Mouse (Mus musculus) kidney, postnatal 0 days (tissue): ENCODE data around the gene Mier2. TPM values are rescaled to one million over a fixed set of nuclear protein-coding genes. Genes with fewer than 3 reads are reported as not detected.

Experiments used
- ATAC-seq: fragments of 200-750 bp; cut with Nextera tagmentation; replicated peaks from 2 replicates; pipeline ENCODE4 v1.8.0; 2017; ENCODE audit warnings: low read depth, moderate number of reproducible peaks, moderate TSS enrichment, moderate library complexity; ENCODE audit not compliant: low FRiP score
- DNase-seq: peaks from one replicate; pipeline ENCODE4 v3.0.0-alpha.2; 2016; ENCODE audit warnings: low spot score
- H3K27ac ChIP-seq: fragments of 300-500 bp; sonication (generic); 2 replicates; pipeline ENCODE4 v1.5.1; 2014; ENCODE audit warnings: mild to moderate bottlenecking
- H3K27me3 ChIP-seq: fragments of 300-500 bp; sonication (generic); 2 replicates; pipeline ENCODE4 v1.6.1; 2014; ENCODE audit warnings: low read length, mixed read lengths; ENCODE audit not compliant: insufficient read depth
- H3K36me3 ChIP-seq: fragments of 300-500 bp; sonication (generic); 2 replicates; pipeline ENCODE4 v1.6.1; 2014; ENCODE audit warnings: low read length, mixed read lengths; ENCODE audit not compliant: insufficient read depth
- H3K4me1 ChIP-seq: fragments of 300-500 bp; sonication (generic); replicated peaks from 2 replicates; pipeline ENCODE4 v1.6.1; 2014; ENCODE audit warnings: antibody characterized with exemption, low read length, mixed read lengths; ENCODE audit not compliant: insufficient read depth
- H3K4me2 ChIP-seq: fragments of 300-500 bp; sonication (generic); 2 replicates; pipeline ENCODE4 v1.6.1; 2014; ENCODE audit warnings: mild to moderate bottlenecking, low read length, moderate library complexity, mixed read lengths
- H3K4me3 ChIP-seq: fragments of 300-500 bp; sonication (generic); replicated peaks from 2 replicates; pipeline ENCODE4 v1.5.1; 2014; ENCODE audit warnings: low read depth, low read length
- H3K9ac ChIP-seq: fragments of 300-500 bp; sonication (generic); 2 replicates; pipeline ENCODE4 v1.6.1; 2014; ENCODE audit warnings: low read depth, low read length
- H3K9me3 ChIP-seq: fragments of 300-500 bp; sonication (generic); replicated peaks from 2 replicates; pipeline ENCODE4 v1.6.1; 2016; ENCODE audit warnings: low read length, inconsistent platforms, mixed read lengths
- CTCF ChIP-seq: IDR thresholded peaks from 2 replicates; pipeline ENCODE4 v1.5.1; 2016; ENCODE audit warnings: antibody characterized with exemption, low read depth, mild to moderate bottlenecking, moderate library complexity
- WGBS: fragments of 180-500 bp; shearing (Covaris S2); extraction: QIAGEN DNeasy Blood & Tissue Kit; methylation state at CpG from one replicate; pipeline ENCODE4 v1.1.7; 2014; 5-methylcytosine and 5-hydroxymethylcytosine counted together
- microRNA-seq: library from miRNA; unstranded; fragments of <30 nt; microRNA quantifications from one replicate; pipeline ENCODE4, GENCODE M21; 2016
- polyA plus RNA-seq: library from polyadenylated mRNA; unstranded; fragments of >200 nt; fragmentation: Nextera tagmentation; extraction: Ambion mirVana; gene quantifications from 2 replicates; pipeline ENCODE4 v1.2.1, GENCODE M21; 2015

The Mier2 gene
- polyA plus RNA-seq, 1 experiment from 2014 or later, result 27.4 TPM

- no peak; the same call in 1 of the 2 replicates for ATAC-seq
- 59% methylated on average over 6 of the region's 6 CpGs for WGBS
These were observed 52.0 kb downstream of the Mier2 start for GRCm38 (mm10) chr10:79502830-79503644.

GRCm38 (mm10) chr10:79496701-79497288 is 58.2 kb downstream of the Mier2 start:
- Histone ChIP-seq H3K4me3 (no peak overlapping the region), H3K9me3 (no peaks in the 10 kb centered on the region), H3K27me3 (no peaks in the 10 kb centered on the region), H3K4me1 (no peaks in the 10 kb centered on the region), H3K36me3 (no peaks in the 10 kb centered on the region), H3K9ac (no peak overlapping the region), H3K4me2 (no peak overlapping the region), H3K27ac (no peak overlapping the region)
- ATAC-seq, result no peak
- no peak for DNase-seq
- no peak for TF ChIP-seq CTCF
- WGBS, result 45% methylated on average over 2 of the region's 2 CpGs

More at GRCm38 (mm10) chr10:79502830-79503644, 52.0 kb downstream of the Mier2 start:
- Histone ChIP-seq H3K4me3 (no peak overlapping the region), H3K27ac (no peak overlapping the region), H3K9ac (no peak overlapping the region), H3K4me2 (no peak overlapping the region), H3K9me3 (no peaks in the 10 kb centered on the region), H3K36me3 (no peaks in the 10 kb centered on the region), H3K4me1 (no peaks in the 10 kb centered on the region), H3K27me3 (no peaks in the 10 kb centered on the region)
- peak; percentile 66 for TF ChIP-seq CTCF
- DNase-seq, result peak; percentile 44

DNA sequence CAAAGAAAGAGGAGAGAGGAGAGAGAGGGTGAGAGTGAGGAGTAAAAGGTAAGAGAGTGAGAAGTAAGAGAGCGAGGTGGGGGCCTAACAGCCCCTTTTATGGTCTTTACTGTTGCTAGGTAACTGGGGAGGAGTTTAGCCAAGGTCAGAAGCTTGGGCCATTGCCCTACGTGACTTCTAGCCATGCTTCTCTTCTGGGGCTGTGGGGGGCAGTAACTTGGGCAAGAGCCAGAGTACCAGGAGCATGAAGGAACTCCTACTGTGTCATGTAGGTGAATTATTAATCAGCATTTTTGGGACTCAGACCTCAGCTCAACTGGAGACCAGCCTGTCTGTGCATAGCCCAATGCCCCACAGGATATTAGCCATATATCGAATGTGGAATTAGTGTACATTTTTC is 59.1 kb downstream of the Mier2 start:
- Histone ChIP-seq H3K27ac (no peak overlapping the region), H3K4me2 (no peak overlapping the region), H3K4me3 (no peak overlapping the region), H3K27me3 (no peaks in the 10 kb centered on the region), H3K9me3 (no peaks in the 10 kb centered on the region), H3K4me1 (no peaks in the 10 kb centered on the region), H3K9ac (no peak overlapping the region), H3K36me3 (no peaks in the 10 kb centered on the region)
- 43% methylated on average over 3 of the region's 3 CpGs for WGBS
- ATAC-seq (no peak), DNase-seq (no peak)
- no peak for TF ChIP-seq CTCF

Small RNA genes within 50 kb of the gene (microRNA-seq; reads per million reads assigned to microRNA genes)
- gene Mir6909, result not detected

Other genes starting within 250 kb of the Mier2 start
- not detected in 2 replicates for gene Vmn2r82, start 198.7 kb downstream of the Mier2 start, polyA plus RNA-seq
- gene Vmn2r83, start 86.5 kb downstream of the Mier2 start, polyA plus RNA-seq, result not detected in 2 replicates
- gene Plpp2, start 21.4 kb downstream of the Mier2 start, polyA plus RNA-seq, result 67.0 and 68.9 TPM in 2 replicates
- gene Theg, start 32.1 kb upstream of the Mier2 start, polyA plus RNA-seq, result not detected in 2 replicates
- 0.03 TPM in 1 of 2 replicates, not detected in the other for gene C2cd4c, start 58.8 kb upstream of the Mier2 start, polyA plus RNA-seq
- gene Shc2, start 82.7 kb upstream of the Mier2 start, polyA plus RNA-seq, result 5.4 TPM in 2 replicates
- not detected in 2 replicates for gene Odf3l2, start 90.5 kb upstream of the Mier2 start, polyA plus RNA-seq
- 1.5 TPM in 2 replicates for gene Madcam1, start 109.4 kb upstream of the Mier2 start, polyA plus RNA-seq
- 82.5 and 84.9 TPM in 2 replicates for gene Tpgs1, start 114.2 kb upstream of the Mier2 start, polyA plus RNA-seq
- 68.1 and 75.7 TPM in 2 replicates for gene Cdc34, start 127.0 kb upstream of the Mier2 start, polyA plus RNA-seq
- gene Gzmm, start 133.8 kb upstream of the Mier2 start, polyA plus RNA-seq, result 0.34 and 0.50 TPM in 2 replicates
- 1,067 and 1,079 TPM in 2 replicates for gene Bsg, start 149.3 kb upstream of the Mier2 start, polyA plus RNA-seq
- gene Hcn2, start 161.4 kb upstream of the Mier2 start, polyA plus RNA-seq, result 0.17 and 0.28 TPM in 2 replicates
- 37.9 and 38.5 TPM in 2 replicates for gene Polrmt, start 191.4 kb upstream of the Mier2 start, polyA plus RNA-seq
- 0.11 and 0.36 TPM in 2 replicates for gene Fgf22, start 199.9 kb upstream of the Mier2 start, polyA plus RNA-seq
- 74.5 and 82.4 TPM in 2 replicates for gene Rnf126, start 211.8 kb upstream of the Mier2 start, polyA plus RNA-seq
- 32.9 and 38.7 TPM in 2 replicates for gene Fstl3, start 222.1 kb upstream of the Mier2 start, polyA plus RNA-seq
- 0.04 and 0.06 TPM in 2 replicates for gene Prss57, start 235.8 kb upstream of the Mier2 start, polyA plus RNA-seq
- 132 and 152 TPM in 2 replicates for gene Palm, start 238.4 kb upstream of the Mier2 start, polyA plus RNA-seq